Mouse (Mus musculus): ENCODE results near the gene Adk. TPM values are rescaled to one million over a fixed set of nuclear protein-coding genes. Genes with fewer than 3 reads are reported as not detected.

The Adk gene
- total RNA-seq, 2 experiments from 2014 or later, result 142 to 149 TPM

DNA sequence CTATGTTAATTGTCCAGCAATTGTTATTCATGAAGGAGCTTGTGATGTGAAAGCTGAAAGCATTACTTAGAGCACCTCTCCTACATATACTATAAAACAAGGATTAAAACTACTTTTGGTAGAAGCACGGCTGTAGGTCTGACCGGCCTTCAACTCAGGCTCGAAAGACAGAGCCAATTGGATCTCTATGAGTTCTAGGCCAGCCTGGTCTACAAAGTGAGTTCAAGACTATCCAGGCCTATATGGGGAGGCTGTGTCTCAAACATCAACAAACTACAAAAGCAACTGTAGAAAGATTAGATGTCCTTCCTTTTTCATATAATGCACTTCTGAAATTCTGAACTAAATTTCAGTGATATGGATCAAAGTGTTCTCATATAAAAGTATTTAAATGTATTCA, 113.7 kb downstream of the Adk start:
- no peak for DNase-seq

GRCm38 (mm10) chr14:21173973-21174745, 121.8 kb downstream of the Adk start:
- DNase-seq, result no peak

DNA sequence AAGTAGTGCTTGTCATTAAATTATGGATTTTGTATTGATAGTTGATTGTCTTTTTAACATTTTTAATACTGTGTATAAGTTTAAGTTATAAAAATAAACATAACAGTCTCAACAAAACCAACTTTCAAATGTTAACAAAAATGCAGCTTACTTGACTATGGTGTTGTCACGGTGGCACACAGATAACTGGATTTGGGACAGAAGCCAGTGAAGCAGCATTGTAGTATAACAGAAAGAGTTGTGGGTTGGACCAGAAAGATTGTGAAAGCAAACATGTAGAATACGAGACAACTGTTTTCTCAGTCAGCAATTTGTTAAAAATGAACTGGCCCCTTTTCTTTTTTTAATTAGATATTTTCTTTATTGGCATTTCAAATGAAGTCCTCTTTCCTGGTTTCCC, 122.4 kb downstream of the Adk start:
- no peak for DNase-seq

DNA sequence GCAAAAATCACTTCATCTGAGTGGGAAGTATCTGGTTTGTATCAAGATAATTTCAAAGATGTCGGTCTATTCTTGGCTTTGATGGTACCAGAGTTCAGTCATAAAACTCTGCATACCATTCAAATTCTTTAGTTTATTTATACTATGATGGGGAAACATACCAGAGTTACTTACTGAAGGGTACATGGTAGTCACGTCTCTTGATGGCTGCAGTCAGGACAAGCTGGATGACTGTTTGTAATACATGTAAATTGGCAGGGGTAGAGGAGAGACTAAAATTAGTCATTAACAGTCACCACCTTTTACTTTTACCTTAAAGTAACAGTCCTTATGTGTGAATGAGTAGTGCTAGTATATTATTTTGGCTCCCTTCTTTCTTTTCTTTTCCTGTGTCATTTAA, 125.4 kb downstream of the Adk start:
- DNase-seq, result no peak

- no peak for DNase-seq
Measured at GRCm38 (mm10) chr14:21178356-21178755, 126.0 kb downstream of the Adk start.

- no peak for DNase-seq
Measured at GRCm38 (mm10) chr14:21181053-21181452, 128.7 kb downstream of the Adk start.

GRCm38 (mm10) chr14:21191966-21192365, 139.6 kb downstream of the Adk start:
- no peak for DNase-seq

DNA sequence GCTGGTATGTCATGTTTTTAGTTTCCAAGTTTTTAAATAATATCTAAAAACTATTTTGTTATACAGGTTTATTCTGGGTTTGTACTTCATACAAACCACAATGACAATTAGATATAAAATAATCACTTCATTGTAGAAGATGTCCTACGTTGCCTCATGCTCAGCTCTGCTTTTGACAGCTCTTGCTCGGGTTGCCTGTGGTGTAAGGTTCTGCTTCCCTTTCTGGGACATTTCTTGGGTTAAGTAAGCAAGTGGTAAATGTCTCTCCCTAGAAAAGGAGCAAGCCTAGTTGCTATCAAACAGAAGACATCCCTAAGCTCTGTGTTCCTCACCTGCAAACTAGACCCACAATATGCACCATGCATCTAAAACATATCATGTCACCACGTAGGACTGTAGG, 140.4 kb downstream of the Adk start:
- DNase-seq, result no peak

GRCm38 (mm10) chr14:21194336-21194735, 142.0 kb downstream of the Adk start:
- DNase-seq, result no peak

DNA sequence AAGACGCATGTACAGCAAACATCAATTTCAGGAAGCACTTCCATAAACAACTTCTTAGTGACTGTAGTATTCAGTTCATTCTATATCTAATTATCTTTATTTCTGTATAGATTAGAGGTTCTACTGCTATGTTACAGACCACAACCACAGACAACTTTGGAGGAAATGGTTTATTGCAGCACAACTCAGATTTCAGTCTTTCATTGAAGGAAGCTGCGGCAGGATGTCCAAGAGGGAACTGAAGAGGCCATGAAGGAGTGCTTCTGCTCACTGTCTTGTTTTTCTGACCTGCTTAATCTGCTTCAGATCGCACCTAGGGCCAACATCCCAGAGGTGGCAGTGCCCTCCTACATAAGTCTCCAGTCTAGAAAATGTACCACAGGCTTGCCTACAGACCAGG, 148.5 kb downstream of the Adk start:
- DNase-seq, result no peak

GRCm38 (mm10) chr14:21206472-21206871, 154.1 kb downstream of the Adk start:
- DNase-seq, result no peak

DNA sequence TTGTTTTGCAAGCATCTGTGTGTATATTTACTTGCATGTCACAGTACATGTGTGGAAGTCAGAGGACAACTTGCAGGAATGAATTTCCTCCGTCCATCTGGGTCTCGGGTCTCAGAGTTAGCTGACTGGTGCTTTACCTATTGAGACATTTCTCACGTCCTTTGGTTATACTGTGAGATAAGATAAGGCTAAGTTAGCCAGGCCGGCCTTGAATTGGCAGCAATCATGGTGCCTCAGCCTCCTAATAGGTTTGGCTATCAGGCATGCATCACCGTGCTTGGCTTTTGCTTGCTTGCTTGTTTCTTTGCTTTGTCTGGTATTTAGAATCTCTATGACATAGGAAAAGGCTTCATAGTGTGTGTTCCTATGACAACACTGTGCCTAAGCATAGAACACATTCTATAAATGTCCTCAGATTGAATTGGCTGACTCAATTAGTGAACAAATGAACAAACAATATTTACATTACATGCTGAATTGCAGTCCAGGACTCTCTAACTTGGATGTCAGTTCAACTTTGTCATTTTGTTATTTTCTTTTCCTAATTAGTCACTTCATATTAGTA, 169.3 kb downstream of the Adk start:
- DNase-seq, result no peak

- DNase-seq, result no peak
Measured at GRCm38 (mm10) chr14:21222206-21222605, 169.8 kb downstream of the Adk start.

- no peak for DNase-seq
Measured at GRCm38 (mm10) chr14:21223456-21223855, 171.1 kb downstream of the Adk start.

- DNase-seq, result no peak
Measured at GRCm38 (mm10) chr14:21223971-21224635, 171.7 kb downstream of the Adk start.

DNA sequence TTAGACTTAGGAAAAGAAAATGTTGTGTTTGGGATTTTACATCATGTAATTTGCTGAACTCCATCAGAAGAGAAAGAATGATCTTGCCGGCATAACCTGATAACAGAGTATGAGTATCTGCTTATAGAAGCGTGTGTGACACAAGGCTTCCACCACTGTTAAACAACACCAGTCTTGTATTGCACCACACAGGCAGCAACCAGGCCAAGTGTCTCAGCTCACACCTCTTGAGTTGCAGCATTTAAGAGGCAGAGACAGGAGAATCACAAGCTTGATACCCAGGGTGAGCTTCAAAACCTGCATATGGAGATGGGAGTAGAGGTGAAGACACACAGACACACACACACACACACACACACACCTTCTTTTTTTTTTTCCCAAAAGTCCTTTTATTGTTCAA, 184.7 kb downstream of the Adk start:
- no peak for DNase-seq

- DNase-seq, result no peak
Measured at GRCm38 (mm10) chr14:21241105-21241504, 188.7 kb downstream of the Adk start.

- DNase-seq, result no peak
Measured at GRCm38 (mm10) chr14:21251386-21251785, 199.0 kb downstream of the Adk start.

DNA sequence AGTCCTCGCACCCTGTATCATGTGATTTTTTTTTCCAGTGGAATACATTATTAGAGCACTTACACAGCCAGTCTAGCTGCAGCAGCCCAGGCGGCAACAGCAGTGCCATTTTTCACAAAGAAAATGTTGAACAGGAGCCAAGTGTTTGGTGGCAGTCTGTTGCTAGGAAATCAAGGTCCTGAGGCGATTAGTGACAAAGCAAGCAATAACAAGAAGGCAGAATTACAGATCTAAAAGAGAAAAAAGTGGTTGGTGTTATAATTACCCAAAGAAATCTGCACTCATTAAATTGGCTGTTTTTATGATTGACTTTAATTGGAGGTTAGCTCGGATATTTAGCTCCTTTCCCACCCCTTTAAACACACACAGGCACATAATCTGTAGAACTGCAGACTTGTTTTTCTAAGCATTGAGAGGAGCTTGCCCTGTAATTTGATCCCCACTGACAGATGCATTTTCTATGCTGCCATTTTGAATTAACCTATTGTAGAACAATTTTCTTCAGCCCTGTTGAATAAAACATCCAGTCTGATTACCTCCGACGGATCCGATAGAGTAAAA, 200.0 kb downstream of the Adk start:
- DNase-seq, result peak; percentile 20

- DNase-seq, result no peak
Measured at GRCm38 (mm10) chr14:21253321-21253992, 201.1 kb downstream of the Adk start.

DNA sequence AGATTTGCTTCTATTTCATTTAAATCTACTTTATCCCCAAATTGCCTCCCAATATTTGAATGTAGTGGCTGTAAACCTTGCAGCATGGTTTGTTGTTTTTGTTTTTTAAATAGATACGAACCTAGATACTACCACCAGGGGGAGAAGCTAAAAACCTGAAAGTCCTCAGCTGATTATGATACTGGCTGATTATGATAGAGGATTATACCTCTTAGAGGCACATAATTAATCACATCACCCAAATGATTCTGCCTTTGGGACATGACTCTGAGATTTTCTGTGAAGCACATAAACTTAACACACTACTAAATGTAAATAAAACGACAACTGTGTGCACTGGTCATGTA, 201.6 kb downstream of the Adk start:
- no peak for DNase-seq

DNA sequence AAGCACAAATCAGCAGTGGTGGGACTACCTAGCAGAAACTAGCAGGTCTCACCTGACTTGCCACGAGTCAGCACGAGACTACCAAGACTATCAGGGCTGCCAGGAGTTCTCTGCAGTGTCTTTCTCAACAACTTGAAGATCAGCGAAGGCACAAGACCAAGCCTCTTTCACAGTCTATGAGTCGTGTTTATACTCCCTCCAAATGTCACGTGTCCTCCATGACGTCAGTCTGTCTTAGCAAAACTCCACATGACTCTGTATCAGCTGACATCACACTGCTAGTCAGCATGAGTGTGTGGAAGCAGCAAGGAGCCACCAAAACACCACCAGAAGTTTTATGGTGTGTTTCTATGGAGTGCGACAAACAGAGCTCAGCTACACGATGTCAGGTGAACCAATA, 215.9 kb downstream of the Adk start:
- DNase-seq, result no peak

DNA sequence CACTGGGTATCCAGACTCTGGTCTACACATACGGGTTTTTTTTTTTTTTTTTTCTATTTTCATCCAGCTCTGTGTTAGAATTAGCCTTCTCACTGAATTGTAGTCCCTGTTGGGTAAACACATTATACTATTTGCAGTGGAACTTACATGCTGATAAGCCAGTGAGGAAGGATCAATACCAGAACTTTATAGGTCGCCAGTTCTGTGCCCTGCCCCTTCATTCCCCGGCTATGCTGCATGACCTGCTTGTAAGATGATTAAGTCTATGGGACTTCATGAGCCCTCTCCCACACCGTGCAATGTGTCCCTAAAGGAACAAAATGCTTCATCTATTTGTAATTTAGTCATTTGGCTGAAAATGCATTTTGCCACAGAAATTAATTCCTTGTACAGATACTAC, 219.1 kb downstream of the Adk start:
- no peak for DNase-seq

Data from heart, postnatal 4 days (tissue).